Mouse (Mus musculus) T-helper 17 cell (primary cell): ENCODE measurements around the gene Pfkp.

Experiments used
- in situ Hi-C, 2 experiments: fragments of 300-600 bp; cut with MboI, MseI; formaldehyde crosslinking; loops; 1 replicate in 1 of 2; 2 replicates in 1 of 2; pipeline ENCODE4 v1.15.1; 2025; ENCODE audit warnings: high pct_unique_total_duplicates in 2 of 2

Pfkp gene

GRCm38 (mm10) chr13:6621831-6622230 is 26.7 kb downstream of the Pfkp start:
- in situ Hi-C loops: loop anchor here in 1 of 2 experiments (10.0 kb wide), 1 partner anchor 847 kb away; no protein-coding TSS in a partner anchor

DNA sequence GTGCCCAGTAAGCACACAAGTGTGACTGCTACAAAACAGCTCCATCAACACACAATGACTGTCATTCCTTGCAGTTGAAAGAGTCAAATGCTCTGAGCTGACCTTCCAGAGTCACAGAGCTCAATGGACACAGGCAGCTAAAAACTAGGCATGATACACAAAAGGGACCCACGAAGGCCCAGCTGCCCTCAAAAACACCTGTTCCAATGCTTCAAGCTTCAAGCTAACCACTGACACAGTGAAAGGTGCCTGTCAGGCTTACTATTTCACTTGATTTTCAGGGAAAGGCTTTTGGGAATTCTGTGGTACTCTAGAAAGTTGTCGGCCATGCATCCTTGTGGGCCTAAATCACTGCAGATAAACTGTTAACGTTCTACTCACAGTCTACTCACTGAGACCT is 28.3 kb downstream of the Pfkp start:
- in situ Hi-C loops: loop anchor here in 1 of 2 experiments (10.0 kb wide), 1 partner anchor 845 kb away; no protein-coding TSS in a partner anchor

DNA sequence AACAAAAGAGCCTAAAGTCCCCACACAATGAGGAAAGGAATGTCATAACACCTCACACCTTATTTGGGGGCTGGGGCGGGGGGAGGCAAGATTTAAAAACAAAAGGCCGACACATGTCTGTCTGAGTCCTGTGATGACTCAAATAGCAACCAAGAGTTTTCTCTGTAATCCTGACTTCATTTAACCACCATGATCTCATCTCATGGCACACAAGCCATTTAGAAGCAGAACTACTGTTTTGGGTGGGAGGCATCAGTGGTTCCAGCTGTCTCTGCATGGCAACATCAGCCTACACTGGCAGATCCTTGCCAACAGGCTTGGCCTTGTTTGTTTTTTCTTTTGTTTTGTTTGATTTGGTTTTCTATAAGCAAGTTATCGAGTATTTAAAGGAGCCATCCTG is 29.9 kb downstream of the Pfkp start:
- in situ Hi-C loops: no loop called here

- in situ Hi-C loops: no loop called here
Observed at GRCm38 (mm10) chr13:6613690-6614445, 34.7 kb downstream of the Pfkp start.

DNA sequence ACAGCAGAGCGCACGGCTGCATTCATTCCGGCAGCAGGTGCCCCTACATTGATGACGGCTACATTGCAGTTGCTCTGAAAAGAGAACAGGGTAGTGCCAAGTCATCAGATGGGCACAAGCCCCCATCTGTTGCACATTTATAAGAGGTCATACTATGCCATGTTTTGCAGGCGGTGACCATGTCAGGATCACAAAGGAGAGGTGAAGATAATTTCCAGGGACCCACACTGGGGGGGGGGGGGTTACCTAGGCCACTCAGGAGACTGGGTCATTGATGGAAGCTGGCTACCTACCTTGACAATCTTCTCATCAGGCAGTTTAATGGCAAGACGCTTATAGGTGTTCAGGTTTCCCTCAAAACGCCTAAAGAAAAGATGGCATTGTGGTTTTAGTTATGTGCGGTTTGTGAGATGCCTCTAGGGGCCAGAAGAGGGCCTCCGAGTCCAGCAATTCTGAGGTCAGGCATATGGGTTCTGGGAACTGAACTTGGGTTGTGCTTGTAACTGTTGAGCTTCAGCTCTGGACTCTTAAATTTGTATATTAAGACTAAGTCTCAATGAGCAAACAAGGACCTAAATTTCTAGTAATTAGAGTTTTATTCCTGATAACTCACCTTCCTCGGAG is 45.7 kb downstream of the Pfkp start:
- in situ Hi-C loops: no loop called here

DNA sequence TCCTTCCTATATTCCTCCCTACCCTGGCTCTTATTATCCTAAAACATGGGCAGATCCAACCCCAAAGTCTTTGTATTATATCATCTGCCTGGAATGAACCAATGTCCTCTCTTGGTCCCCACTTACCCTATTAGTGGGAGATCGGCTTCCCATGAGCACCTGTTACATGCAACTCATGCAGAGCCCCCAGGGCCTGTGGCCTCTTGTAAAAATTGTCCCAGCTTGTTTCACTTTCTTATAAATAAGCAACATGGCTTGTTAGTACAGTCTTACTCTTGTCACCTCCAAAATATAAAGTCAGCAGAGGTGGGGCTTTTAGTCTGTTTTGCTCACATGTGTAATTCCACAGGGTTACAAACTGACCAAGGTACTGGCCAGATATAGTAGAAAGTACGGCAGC is 46.9 kb downstream of the Pfkp start:
- in situ Hi-C loops: no loop called here

GRCm38 (mm10) chr13:6600626-6601025 is 48.0 kb downstream of the Pfkp start:
- in situ Hi-C loops: no loop called here

GRCm38 (mm10) chr13:6597801-6598200 is 50.8 kb downstream of the Pfkp start:
- in situ Hi-C loops: no loop called here

DNA sequence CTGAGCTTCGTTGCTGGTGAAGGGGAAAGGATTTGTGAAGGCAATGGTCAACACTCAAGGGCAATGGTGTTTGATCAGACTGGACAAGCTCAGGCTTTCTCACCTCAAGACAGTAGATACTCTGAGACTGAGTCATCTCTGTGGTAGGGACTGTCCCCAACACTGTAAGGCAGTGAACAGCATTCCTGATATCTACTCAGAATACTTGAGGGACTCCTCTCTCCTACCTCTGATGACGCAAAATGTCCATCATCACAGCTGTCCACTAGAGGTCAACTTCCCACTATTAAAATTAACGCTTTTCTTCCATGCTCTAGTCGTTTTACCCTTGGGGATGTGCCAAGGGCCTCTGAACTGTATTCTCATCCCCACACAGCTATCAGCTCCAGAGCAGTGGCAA is 53.2 kb downstream of the Pfkp start:
- in situ Hi-C loops: no loop called here

DNA sequence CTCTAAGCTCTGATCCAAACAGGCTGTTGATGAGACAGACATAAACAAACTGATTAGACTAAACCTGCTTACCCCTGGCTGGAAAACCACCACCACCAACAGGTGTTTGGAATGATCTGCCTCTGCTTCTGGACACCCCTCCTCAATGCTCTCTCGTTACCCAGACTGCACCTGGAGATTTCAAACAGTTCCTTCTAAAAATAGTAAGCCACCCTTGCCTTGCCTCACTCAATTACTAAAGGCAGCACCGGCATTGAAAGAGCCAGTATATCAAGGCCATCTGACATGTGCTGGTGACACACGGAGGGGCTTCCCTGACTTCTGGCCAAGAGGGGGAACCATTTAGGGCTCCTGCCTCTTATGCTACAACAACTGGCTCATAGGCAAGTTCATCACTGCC is 57.7 kb downstream of the Pfkp start:
- in situ Hi-C loops: no loop called here

- in situ Hi-C loops: no loop called here
Observed at GRCm38 (mm10) chr13:6586009-6586408, 62.6 kb downstream of the Pfkp start.

DNA sequence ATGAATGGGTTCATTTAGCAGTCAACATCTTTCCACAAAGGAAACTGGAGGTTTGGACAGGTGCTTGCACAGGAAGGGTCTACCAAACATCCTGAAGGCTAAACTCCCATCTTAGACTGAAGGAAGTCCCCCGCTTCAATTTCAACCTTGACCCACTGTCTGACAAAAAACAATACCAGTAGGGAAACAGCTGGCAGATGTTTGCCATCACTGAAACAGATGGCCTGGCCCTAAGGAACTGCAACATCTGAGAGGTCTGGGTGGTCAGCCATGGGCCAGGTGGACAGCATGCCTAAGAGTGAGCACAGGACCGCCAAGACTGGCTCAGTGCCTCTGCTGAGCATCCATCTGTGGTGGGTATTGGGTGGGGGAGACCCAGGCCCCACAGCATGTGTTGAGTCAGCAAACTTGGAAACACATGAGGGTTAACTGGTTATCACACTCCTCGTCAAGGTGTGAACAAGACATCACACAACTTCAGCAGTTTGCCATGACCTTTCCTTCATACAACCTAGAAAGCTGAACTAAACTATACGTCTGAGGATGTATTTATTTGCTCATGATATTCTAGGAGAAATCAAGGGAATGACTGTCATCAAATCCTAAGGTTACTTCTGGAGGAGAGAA is 65.0 kb downstream of the Pfkp start:
- in situ Hi-C loops: loop anchor here in 1 of 2 experiments (5.0 kb wide), 1 partner anchor 49 kb away; no protein-coding TSS in a partner anchor

DNA sequence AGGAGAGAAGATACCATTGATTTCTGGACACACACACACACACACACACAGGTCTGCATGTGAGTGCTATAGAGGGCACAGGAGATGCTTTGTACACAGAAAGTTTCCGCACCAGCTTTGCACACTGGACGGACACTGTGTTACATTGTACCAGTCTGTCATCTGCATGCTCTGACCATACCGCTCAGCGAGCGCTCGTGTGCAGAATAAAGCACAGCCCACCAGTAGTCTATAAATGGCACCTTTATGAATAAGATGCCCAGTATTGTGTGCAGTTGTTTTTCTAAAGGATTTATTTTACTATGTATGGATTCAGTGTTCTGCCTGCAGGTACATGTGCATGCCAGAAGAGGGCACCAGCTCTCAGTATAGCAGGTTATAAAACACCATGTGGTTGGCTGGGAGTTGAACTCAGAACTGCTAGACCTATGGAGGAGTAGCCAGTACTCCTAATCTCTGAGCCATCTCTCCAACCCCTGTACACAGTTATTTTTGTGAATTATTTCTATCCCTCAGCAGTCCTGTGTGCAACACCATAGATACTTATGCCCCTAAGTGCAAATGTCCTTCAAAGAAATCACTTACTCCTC is 72.6 kb downstream of the Pfkp start:
- in situ Hi-C loops: no loop called here

GRCm38 (mm10) chr13:6565571-6565970 is 83.0 kb downstream of the Pfkp start:
- in situ Hi-C loops: no loop called here

DNA sequence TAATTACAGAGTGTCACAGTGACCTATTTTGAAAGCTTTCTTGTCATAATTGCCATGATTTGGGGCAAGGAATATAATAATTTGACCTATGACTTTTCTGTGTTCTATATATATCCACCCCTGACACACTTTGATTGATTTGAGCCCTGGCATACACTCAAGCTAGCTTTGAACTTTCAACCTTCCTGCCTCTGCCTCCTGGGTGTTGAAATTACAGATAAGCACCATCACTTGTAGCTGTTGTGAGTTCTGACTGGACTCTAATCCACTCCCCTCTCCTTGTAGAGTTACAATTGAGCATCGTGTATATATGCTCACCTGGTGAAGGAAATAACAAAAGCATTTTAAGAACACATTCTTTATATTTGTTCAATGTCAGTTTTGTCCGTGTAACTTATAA is 86.2 kb downstream of the Pfkp start:
- in situ Hi-C loops: no loop called here

GRCm38 (mm10) chr13:6557771-6558170 is 90.8 kb downstream of the Pfkp start:
- in situ Hi-C loops: no loop called here

DNA sequence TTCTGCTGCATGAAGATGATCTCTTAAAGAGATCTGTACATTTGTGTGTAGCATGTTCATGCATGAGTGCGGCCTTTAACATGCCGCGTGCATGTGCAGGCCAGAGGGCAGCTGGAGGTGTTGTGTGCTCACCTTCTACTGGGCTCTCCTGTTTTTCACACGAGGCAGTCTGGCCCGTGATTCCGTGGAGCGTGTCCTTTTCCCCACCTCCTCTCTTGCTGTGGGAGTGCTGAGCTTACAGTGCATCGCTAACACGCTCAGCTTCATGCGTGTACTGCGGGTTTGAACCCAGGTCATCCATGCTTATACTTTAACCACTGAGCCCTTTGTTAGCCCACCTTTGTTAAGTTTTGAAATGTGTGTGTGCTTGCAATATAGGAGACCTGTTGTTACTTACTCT is 92.9 kb downstream of the Pfkp start:
- in situ Hi-C loops: no loop called here

- in situ Hi-C loops: no loop called here
Observed at GRCm38 (mm10) chr13:6553708-6554107, 94.9 kb downstream of the Pfkp start.

GRCm38 (mm10) chr13:6535287-6535932 is 113.2 kb downstream of the Pfkp start:
- in situ Hi-C loops: no loop called here

- in situ Hi-C loops: no loop called here
Observed at GRCm38 (mm10) chr13:6532683-6533082, 115.9 kb downstream of the Pfkp start.
